Mouse (Mus musculus) A20 (cell line): ENCODE measurements around the gene Vmn1r230.

Experiments used
- DNase-seq: peaks from one replicate; pipeline ENCODE4 v3.0.0-alpha.2; 2011; ENCODE audit warnings: low read depth, low spot score

Gene Vmn1r230

GRCm38 (mm10) chr17:20840144-20840543, at the start of gene Vmn1r230:
Vmn1r230 (plus strand) TSS chr17:20840444.
- no peak for DNase-seq

DNA sequence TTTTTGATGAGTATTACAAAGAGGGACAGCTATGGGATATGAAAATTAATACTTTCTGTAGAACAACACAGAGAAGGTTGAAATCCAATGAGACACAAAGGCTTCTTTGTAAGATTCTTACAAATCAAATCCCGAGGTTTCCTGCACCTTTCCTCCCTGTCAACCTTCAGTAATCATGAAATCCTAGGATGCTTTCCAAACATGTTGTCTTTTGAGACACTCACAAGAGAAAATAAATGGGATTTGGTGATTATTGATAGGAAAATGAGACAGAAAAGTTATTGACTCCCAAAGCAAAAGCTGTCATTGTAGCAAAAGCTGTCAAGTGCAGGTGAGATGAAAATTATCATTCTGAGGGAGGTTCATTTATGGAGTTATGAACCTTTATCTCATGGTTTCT, 29.0 kb upstream of the Vmn1r230 start, which contains the start of gene Vmn1r229:
Gene Vmn1r229 (plus strand): TSS at position 301 of the 400 bp plus-strand sequence.
- DNase-seq: no peak
